Mouse (Mus musculus) hindbrain, embryonic 11.5 days (tissue): ENCODE results near the gene Pard3b. TPM values are rescaled to one million over a fixed set of nuclear protein-coding genes. Genes with fewer than 3 reads are reported as not detected.

Experiments
- ATAC-seq: fragments of 200-750 bp; cut with Nextera tagmentation; 2 replicates; pipeline ENCODE4 v1.8.0; 2017; ENCODE audit warnings: mild to moderate bottlenecking, moderate TSS enrichment, moderate library complexity; ENCODE audit not compliant: low FRiP score
- DNase-seq: peaks from one replicate; pipeline ENCODE4 v3.0.0-alpha.2; 2015; ENCODE audit warnings: low spot score
- H3K27ac ChIP-seq: fragments of 300-500 bp; sonication (generic); 2 replicates; pipeline ENCODE4 v1.5.1; 2014; ENCODE audit warnings: mild to moderate bottlenecking, low read depth, low read length
- H3K27me3 ChIP-seq: fragments of 300-500 bp; sonication (generic); 2 replicates; pipeline ENCODE4 v1.6.1; 2014; ENCODE audit warnings: mild to moderate bottlenecking, low read length, moderate library complexity, mixed read lengths; ENCODE audit not compliant: control insufficient read depth, insufficient read depth
- H3K36me3 ChIP-seq: fragments of 300-500 bp; sonication (generic); 2 replicates; pipeline ENCODE4 v1.6.1; 2014; ENCODE audit warnings: mild to moderate bottlenecking, low read length, moderate library complexity, mixed read lengths; ENCODE audit not compliant: control insufficient read depth, insufficient read depth
- H3K4me1 ChIP-seq: fragments of 300-500 bp; sonication (generic); replicated peaks from 2 replicates; pipeline ENCODE4 v1.6.1; 2014; ENCODE audit warnings: low read length, mixed read lengths; ENCODE audit not compliant: control insufficient read depth, insufficient read depth
- H3K4me2 ChIP-seq: fragments of 300-500 bp; sonication (generic); replicated peaks from 2 replicates; pipeline ENCODE4 v1.6.1; 2014; ENCODE audit warnings: mild to moderate bottlenecking, low read depth, low read length
- H3K4me3 ChIP-seq: fragments of 300-500 bp; sonication (generic); 2 replicates; pipeline ENCODE4 v1.5.1; 2014; ENCODE audit warnings: low read depth, low read length
- H3K9ac ChIP-seq: fragments of 300-500 bp; sonication (generic); 2 replicates; pipeline ENCODE4 v1.6.1; 2014; ENCODE audit warnings: low read depth, low read length
- H3K9me3 ChIP-seq: fragments of 300-500 bp; sonication (generic); 2 replicates; pipeline ENCODE4 v1.6.1; 2016; ENCODE audit warnings: low read length; ENCODE audit not compliant: control insufficient read depth
- WGBS: fragments of 180-500 bp; shearing (Covaris S2); extraction: QIAGEN DNeasy Blood & Tissue Kit; methylation state at CpG from one replicate; pipeline ENCODE4 v1.1.7; 2014; 5-methylcytosine and 5-hydroxymethylcytosine counted together
- polyA plus RNA-seq: library from polyadenylated mRNA; unstranded; fragments of >200 nt; fragmentation: Nextera tagmentation; extraction: Ambion mirVana; gene quantifications from 2 replicates; pipeline ENCODE4 v1.2.1, GENCODE M21; 2014

The Pard3b gene
- polyA plus RNA-seq, 1 experiment from 2014 or later: 16.8 TPM

DNA sequence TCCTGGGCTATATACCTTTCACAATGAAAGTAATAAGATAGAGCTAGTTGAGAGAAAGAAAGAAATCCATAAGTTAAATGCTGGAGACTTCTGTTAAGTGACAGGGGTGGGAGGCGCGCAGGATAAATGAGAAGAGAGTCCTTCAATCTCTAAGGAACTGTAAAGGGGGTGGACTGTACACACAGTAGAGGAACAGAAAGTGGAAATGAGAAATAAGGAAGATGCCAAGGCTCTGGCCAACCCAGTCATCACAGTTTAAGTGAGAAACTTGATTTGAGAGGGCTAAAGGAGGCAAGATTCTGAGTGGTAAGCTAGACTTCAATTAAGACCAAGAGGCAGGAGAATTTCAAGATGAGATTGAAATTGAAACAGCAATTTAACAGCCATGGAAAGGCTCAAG is 645.0 kb downstream of the Pard3b start:
- Histone ChIP-seq H3K4me3 (no peak overlapping the region), H3K9me3 (no peaks in the 10 kb centered on the region), H3K27ac (no peak overlapping the region), H3K4me2 (no peak overlapping the region), H3K36me3 (no peaks in the 10 kb centered on the region), H3K9ac (no peak overlapping the region), H3K4me1 (no peaks in the 10 kb centered on the region), H3K27me3 (no peaks in the 10 kb centered on the region)
- ATAC-seq: no peak
- WGBS: 98% methylated on average over 2 of the region's 2 CpGs
- no peak for DNase-seq

- H3K9ac ChIP-seq: no peak overlapping the region
- no peaks in the 10 kb centered on the region for H3K9me3 ChIP-seq
- DNase-seq (no peak), ATAC-seq (no peak)
- H3K4me3 ChIP-seq: no peak overlapping the region
- 71% methylated on average over 6 of the region's 6 CpGs for WGBS
- H3K4me1 ChIP-seq: no peaks in the 10 kb centered on the region
- no peak overlapping the region for H3K27ac ChIP-seq
- H3K27me3 ChIP-seq: no peaks in the 10 kb centered on the region
- H3K36me3 ChIP-seq: no peaks in the 10 kb centered on the region
- H3K4me2 ChIP-seq: no peak overlapping the region
Measured at GRCm38 (mm10) chr1:62309376-62309775, 670.8 kb downstream of the Pard3b start.

DNA sequence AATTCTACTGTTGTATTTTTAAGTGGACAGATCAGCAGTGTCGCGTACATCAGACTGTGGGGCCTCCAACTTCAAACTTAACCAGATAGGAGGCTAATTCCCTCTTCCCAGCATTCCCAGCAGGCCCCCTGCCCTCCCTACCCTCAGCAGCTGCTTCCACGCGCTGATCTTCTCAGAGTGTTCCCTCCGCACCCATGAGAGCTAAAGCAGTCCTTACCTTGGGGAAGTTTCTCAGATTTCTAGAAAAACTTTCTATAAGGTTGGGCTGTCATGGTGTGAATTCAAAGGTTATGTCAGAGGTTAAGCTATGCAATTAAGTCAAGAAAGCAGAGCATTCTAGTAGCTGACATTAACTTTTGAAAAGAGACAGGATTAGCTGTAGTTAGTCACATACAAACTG is 686.6 kb downstream of the Pard3b start:
- no peak for ATAC-seq
- Histone ChIP-seq H3K36me3 (no peaks in the 10 kb centered on the region), H3K27me3 (no peaks in the 10 kb centered on the region), H3K4me2 (no peak overlapping the region), H3K9ac (no peak overlapping the region), H3K4me1 (no peaks in the 10 kb centered on the region), H3K9me3 (no peaks in the 10 kb centered on the region), H3K4me3 (no peak overlapping the region), H3K27ac (no peak overlapping the region)
- 45% methylated on average over 5 of the region's 5 CpGs for WGBS
- DNase-seq: no peak

GRCm38 (mm10) chr1:62327743-62328142 is 689.1 kb downstream of the Pard3b start:
- H3K36me3 ChIP-seq: no peaks in the 10 kb centered on the region
- no peak overlapping the region for H3K4me3 ChIP-seq
- no peaks in the 10 kb centered on the region for H3K27me3 ChIP-seq
- no peaks in the 10 kb centered on the region for H3K4me1 ChIP-seq
- H3K9ac ChIP-seq: no peak overlapping the region
- H3K9me3 ChIP-seq: no peaks in the 10 kb centered on the region
- ATAC-seq (no peak), DNase-seq (no peak)
- no peak overlapping the region for H3K27ac ChIP-seq
- WGBS: 85% methylated on average over 5 of the region's 5 CpGs
- no peak overlapping the region for H3K4me2 ChIP-seq

DNA sequence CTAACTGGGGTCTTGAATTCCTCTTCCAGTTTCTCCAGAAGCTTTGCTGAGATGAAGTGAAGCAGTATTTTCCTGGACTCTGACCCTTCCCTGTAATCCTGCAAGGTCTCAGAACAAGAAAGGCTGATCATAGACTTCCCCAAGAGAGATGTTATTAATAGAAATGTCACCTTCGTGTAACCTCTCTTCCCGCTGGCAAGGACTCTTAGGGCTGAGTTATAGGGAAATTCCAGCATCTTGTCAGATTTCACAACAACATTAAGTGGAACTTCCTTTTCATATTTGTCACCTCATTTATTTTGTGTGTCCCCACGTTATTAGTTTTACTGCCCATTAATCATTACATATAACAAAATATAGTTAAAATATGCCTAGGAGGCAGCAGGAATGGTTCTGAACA is 690.2 kb downstream of the Pard3b start:
- H3K27me3 ChIP-seq: no peaks in the 10 kb centered on the region
- 65% methylated on average over 3 of the region's 3 CpGs for WGBS
- H3K9ac ChIP-seq: no peak overlapping the region
- H3K36me3 ChIP-seq: no peaks in the 10 kb centered on the region
- H3K4me3 ChIP-seq: no peak overlapping the region
- H3K4me1 ChIP-seq: no peaks in the 10 kb centered on the region
- H3K9me3 ChIP-seq: no peaks in the 10 kb centered on the region
- DNase-seq: no peak
- no peak for ATAC-seq
- H3K27ac ChIP-seq: no peak overlapping the region
- no peak overlapping the region for H3K4me2 ChIP-seq

GRCm38 (mm10) chr1:62333016-62333415 is 694.4 kb downstream of the Pard3b start:
- WGBS: 62% methylated on average over 2 of the region's 2 CpGs

DNA sequence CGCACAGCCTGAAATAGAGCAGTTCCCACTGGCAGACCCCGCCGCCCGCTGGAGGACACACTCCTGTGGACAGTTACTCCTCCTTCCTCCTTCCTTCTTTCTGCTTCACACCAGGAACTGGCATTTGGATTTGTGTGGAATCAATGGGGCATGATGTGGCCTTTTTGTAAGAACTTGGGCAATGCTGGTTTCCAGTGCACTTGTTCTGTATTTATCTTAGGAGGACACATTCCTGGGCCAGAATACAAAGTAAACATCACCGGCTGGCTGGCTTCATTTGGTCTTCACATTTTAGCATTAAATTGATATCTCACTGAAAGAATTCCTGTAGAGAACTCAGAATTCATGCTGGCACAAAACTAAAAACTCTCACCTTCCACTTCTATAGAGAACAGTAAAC is 695.6 kb downstream of the Pard3b start:
- Histone ChIP-seq H3K4me2 (no peak overlapping the region), H3K9ac (no peak overlapping the region), H3K27me3 (no peaks in the 10 kb centered on the region), H3K36me3 (no peaks in the 10 kb centered on the region), H3K27ac (no peak overlapping the region), H3K4me1 (no peaks in the 10 kb centered on the region), H3K4me3 (no peak overlapping the region), H3K9me3 (no peaks in the 10 kb centered on the region)
- DNase-seq (no peak), ATAC-seq (no peak)
- 56% methylated on average over 5 of the region's 5 CpGs for WGBS

More at GRCm38 (mm10) chr1:62333016-62333415, 694.4 kb downstream of the Pard3b start:
- no peaks in the 10 kb centered on the region for H3K27me3 ChIP-seq
- H3K9ac ChIP-seq: no peak overlapping the region
- DNase-seq (no peak), ATAC-seq (no peak)
- H3K4me3 ChIP-seq: no peak overlapping the region
- H3K27ac ChIP-seq: no peak overlapping the region
- no peaks in the 10 kb centered on the region for H3K9me3 ChIP-seq
- no peaks in the 10 kb centered on the region for H3K36me3 ChIP-seq
- H3K4me1 ChIP-seq: no peaks in the 10 kb centered on the region
- no peak overlapping the region for H3K4me2 ChIP-seq

GRCm38 (mm10) chr1:62340261-62340660 is 701.6 kb downstream of the Pard3b start:
- 85% methylated on average over 1 of the region's 1 CpGs for WGBS
- no peaks in the 10 kb centered on the region for H3K27me3 ChIP-seq
- no peak overlapping the region for H3K4me3 ChIP-seq
- H3K4me1 ChIP-seq: no peaks in the 10 kb centered on the region
- DNase-seq (no peak), ATAC-seq (no peak)
- H3K4me2 ChIP-seq: no peak overlapping the region
- H3K27ac ChIP-seq: no peak overlapping the region
- H3K9me3 ChIP-seq: no peaks in the 10 kb centered on the region
- no peak overlapping the region for H3K9ac ChIP-seq
- H3K36me3 ChIP-seq: no peaks in the 10 kb centered on the region

DNA sequence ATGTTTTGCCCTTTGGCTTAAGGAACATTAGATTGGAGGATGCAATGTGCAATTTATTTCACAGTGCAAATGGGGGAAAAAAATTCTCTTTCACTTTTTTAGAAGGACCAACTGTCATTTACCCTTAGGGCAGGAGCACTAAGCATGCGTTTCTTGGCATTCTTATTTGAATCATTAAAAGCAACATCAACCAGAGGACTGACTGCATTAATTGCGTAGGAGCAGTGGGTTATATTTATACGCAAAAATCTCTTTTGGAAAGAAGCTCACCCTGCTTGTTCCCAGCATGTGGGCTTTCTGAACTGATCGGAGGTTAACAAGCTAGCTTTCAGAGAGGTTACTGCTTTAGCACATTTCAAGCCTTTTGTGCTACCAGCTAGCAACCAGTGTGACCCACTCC is 705.7 kb downstream of the Pard3b start:
- no peaks in the 10 kb centered on the region for H3K36me3 ChIP-seq
- no peaks in the 10 kb centered on the region for H3K9me3 ChIP-seq
- H3K4me2 ChIP-seq: no peak overlapping the region
- ATAC-seq (no peak), DNase-seq (no peak)
- no peak overlapping the region for H3K4me3 ChIP-seq
- H3K9ac ChIP-seq: no peak overlapping the region
- no peaks in the 10 kb centered on the region for H3K4me1 ChIP-seq
- H3K27me3 ChIP-seq: no peaks in the 10 kb centered on the region
- WGBS: 66% methylated on average over 4 of the region's 4 CpGs
- H3K27ac ChIP-seq: no peak overlapping the region
